Comparison of ENCODE assay signal across 23 mouse cellular contexts in the genomic region with DNA sequence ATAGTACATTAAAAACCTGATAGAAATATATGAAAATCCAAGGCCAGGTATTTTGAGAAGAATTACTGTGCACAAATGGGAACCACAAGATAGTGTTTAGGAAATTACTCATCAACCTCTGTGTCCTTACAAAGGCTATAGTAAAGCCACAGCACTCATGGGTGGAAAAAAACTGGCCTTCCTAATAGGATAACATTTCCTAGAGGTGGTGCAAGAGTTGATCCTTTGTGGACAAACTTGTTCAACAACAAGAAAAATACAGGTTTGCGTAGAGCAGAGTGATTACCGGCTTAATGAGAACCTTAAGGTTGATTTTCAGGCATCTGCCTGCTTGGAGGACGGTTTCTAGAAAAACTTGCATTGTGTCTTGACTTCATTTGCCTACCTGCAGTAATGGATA.
DNase-seq lines count a peak whose midpoint lies in the region; ATAC-seq and TF ChIP-seq lines count a peak whose summit lies in the region.
"Had no signal": no experiment of that assay in that cellular context is flagged by ENCODE, and none has a peak within 500 bp of the region (broad histone marks: within the 10 kb centered on the region; RNA-seq: fewer than 3 reads in every experiment).

No protein-coding gene starts in this region.

- no peak overlapping the region for H3K9ac ChIP-seq in embryonic facial prominence, embryonic 14.5 days (ENCODE audit: low read depth, low read length)
- no peak overlapping the region for H3K9ac ChIP-seq in stomach, postnatal 0 days (ENCODE audit: low read length)

- H3K4me2 ChIP-seq in embryonic facial prominence, embryonic 14.5 days (ENCODE audit: low read depth, low read length), result no peak overlapping the region
- H3K4me2 ChIP-seq in stomach, postnatal 0 days (replicated peaks; ENCODE audit: low read depth), result no peak overlapping the region

- no peaks in the 10 kb centered on the region for H3K4me1 ChIP-seq in embryonic facial prominence, embryonic 14.5 days (ENCODE audit: control insufficient read depth, insufficient read depth, low read length)
- no peaks in the 10 kb centered on the region for H3K4me1 ChIP-seq in embryonic facial prominence, embryonic 10.5 days
- no peaks in the 10 kb centered on the region for H3K4me1 ChIP-seq in stomach, postnatal 0 days (replicated peaks; ENCODE audit: control insufficient read depth, insufficient read depth)
- H3K4me1 ChIP-seq in thymus, adult 2 months (replicated peaks; ENCODE audit: control insufficient read depth, insufficient read depth, low read length), result peaks cover 9% of the 10 kb centered on the region

- no peak overlapping the region for H3K4me3 ChIP-seq in embryonic facial prominence, embryonic 14.5 days (ENCODE audit: low read depth, low read length)
- no peak overlapping the region for H3K4me3 ChIP-seq in embryonic facial prominence, embryonic 10.5 days
- H3K4me3 ChIP-seq in stomach, postnatal 0 days (ENCODE audit: low read depth, low read length), result no peak overlapping the region
- no peak overlapping the region for H3K4me3 ChIP-seq in thymus, adult 2 months (ENCODE audit: control insufficient read depth, insufficient read depth, low read length)

- peak; percentile 50; the same call in 1 of the 2 replicates for ATAC-seq in embryonic facial prominence, embryonic 14.5 days (ENCODE audit: low read depth)
- no peak for ATAC-seq in stomach, postnatal 0 days (ENCODE audit: low FRiP score, low TSS enrichment)
- ATAC-seq: activated CD4-positive, CD25-positive, alpha-beta regulatory T cell, adult 4 months; CD4-positive, CD25-positive, alpha-beta regulatory T cell, adult 4 months; Patski had no signal

- TF ChIP-seq CTCF in stomach, postnatal 0 days (IDR thresholded peaks at IDR 0.05; ENCODE audit: low read depth), result no peak
- no peak for TF ChIP-seq CTCF in thymus, adult 2 months (IDR thresholded peaks at IDR 0.05; ENCODE audit: borderline replicate concordance, control insufficient read depth, extremely low read depth, insufficient read depth, low read length, poor library complexity)

- H3K9me3 ChIP-seq in embryonic facial prominence, embryonic 14.5 days (ENCODE audit: control insufficient read depth, low read length), result 0 out of 2 replicates have a peak, but pooled peaks cover 2% of the 10 kb centered on the region
- H3K9me3 ChIP-seq in embryonic facial prominence, embryonic 10.5 days, result no peaks in the 10 kb centered on the region
- H3K9me3 ChIP-seq in stomach, postnatal 0 days (ENCODE audit: control insufficient read depth, low read length), result no peaks in the 10 kb centered on the region

- no peak for TF ChIP-seq POLR2A in thymus, adult 2 months (IDR thresholded peaks at IDR 0.05; ENCODE audit: control insufficient read depth, extremely low read depth, insufficient read depth, low read length, poor library complexity)

- no peaks in the 10 kb centered on the region for H3K27me3 ChIP-seq in embryonic facial prominence, embryonic 14.5 days (replicated peaks; ENCODE audit: control insufficient read depth, insufficient read depth, low read length)
- H3K27me3 ChIP-seq in embryonic facial prominence, embryonic 10.5 days (replicated peaks; ENCODE audit: low read depth, poor library complexity, severe bottlenecking), result no peaks in the 10 kb centered on the region
- no peaks in the 10 kb centered on the region for H3K27me3 ChIP-seq in stomach, postnatal 0 days (ENCODE audit: control insufficient read depth, insufficient read depth, low read length)
- no peaks in the 10 kb centered on the region for H3K27me3 ChIP-seq in thymus, adult 2 months (ENCODE audit: control insufficient read depth, insufficient read depth, low read length)
- H3K27me3 ChIP-seq: CH12.LX, Patski had no signal

- H3K36me3 ChIP-seq in embryonic facial prominence, embryonic 14.5 days (ENCODE audit: control insufficient read depth, insufficient read depth, low read length), result no peaks in the 10 kb centered on the region
- H3K36me3 ChIP-seq in embryonic facial prominence, embryonic 10.5 days (replicated peaks), result no peaks in the 10 kb centered on the region
- H3K36me3 ChIP-seq in stomach, postnatal 0 days (ENCODE audit: control insufficient read depth, insufficient read depth, low read length), result no peaks in the 10 kb centered on the region
- no peaks in the 10 kb centered on the region for H3K36me3 ChIP-seq in thymus, adult 2 months (ENCODE audit: control insufficient read depth, insufficient read depth, low read length)
- H3K36me3 ChIP-seq: G1E had no signal

- DNase-seq in embryonic facial prominence, embryonic 14.5 days (ENCODE audit: low spot score), result peak; percentile 31
- DNase-seq in embryonic facial prominence, embryonic 10.5 days (ENCODE audit: low spot score), result no peak
- peak; percentile 91 for DNase-seq in 416B (ENCODE audit: low read depth)
- peak; percentile 66 for DNase-seq in fat pad, adult 2 months (ENCODE audit: extremely low read depth, low read depth, low spot score)
- DNase-seq in stomach, postnatal 0 days (ENCODE audit: low spot score), result no peak
- DNase-seq in thymus, adult 2 months, result no peak
- no peak for DNase-seq in urinary bladder, postnatal 10 days (ENCODE audit: low spot score)
- DNase-seq in right cerebral cortex, adult 2 months (ENCODE audit: low spot score in 2 of 2), result no peak
- DNase-seq: adrenal gland, adult 2 months; adrenal gland, adult 8-10 months; adrenal gland, postnatal 10 days; adrenal gland, postnatal 14 days; adrenal gland, postnatal 25 days; adrenal gland, postnatal 36 days; B cell, adult 2 months; cerebellum, adult 11 months; cerebellum, adult 11-12 months; cerebellum, adult 18-20 months had no signal

- no peak overlapping the region for H3K27ac ChIP-seq in embryonic facial prominence, embryonic 14.5 days (replicated peaks; ENCODE audit: low read depth, low read length)
- no peak overlapping the region for H3K27ac ChIP-seq in embryonic facial prominence, embryonic 10.5 days (replicated peaks)
- H3K27ac ChIP-seq in stomach, postnatal 0 days (replicated peaks), result no peak overlapping the region
- no peak overlapping the region for H3K27ac ChIP-seq in thymus, adult 2 months (ENCODE audit: control insufficient read depth, insufficient read depth, low read length)

- TF ChIP-seq EP300 in stomach, postnatal 0 days (optimal IDR thresholded peaks at IDR 0.05), result peak; percentile 72

- 75% methylated on average over 3 of the region's 3 CpGs for WGBS in embryonic facial prominence, embryonic 14.5 days
- WGBS in embryonic facial prominence, embryonic 10.5 days, result 73% methylated on average over 3 of the region's 3 CpGs
- WGBS in stomach, postnatal 0 days, result 79% methylated on average over 3 of the region's 3 CpGs
- WGBS in thymus, adult 2 months, result 97% methylated on average over 3 of the region's 3 CpGs

Comparison
In these comparisons a context has a peak if more than half of its experiments do, and no peak if none do; other contexts are left out.
1. DNase-seq: peak in embryonic facial prominence, embryonic 14.5 days (single experiment), 416B (single experiment) and fat pad, adult 2 months (single experiment); none in embryonic facial prominence, embryonic 10.5 days (single experiment), stomach, postnatal 0 days (single experiment), thymus, adult 2 months (single experiment), urinary bladder, postnatal 10 days (single experiment) and right cerebral cortex, adult 2 months (0 of 2).